Mouse (Mus musculus) midbrain, postnatal 0 days (tissue): ENCODE measurements at regions not wholly inside any gene's neighbourhood (a gene's known extent, or its start where the extent isn't known, plus 50 kb on each side); places are given as distances from the start of the nearest gene placed in this dataset.

Experiments
- ATAC-seq: fragments of 200-750 bp; cut with Nextera tagmentation; 2 replicates; pipeline ENCODE4 v1.8.0; 2017; ENCODE audit warnings: moderate number of reproducible peaks, mild to moderate bottlenecking, moderate TSS enrichment, moderate library complexity; ENCODE audit not compliant: low FRiP score
- DNase-seq: peaks from one replicate; pipeline ENCODE4 v3.0.0-alpha.2; 2015; ENCODE audit warnings: low spot score
- H3K27ac ChIP-seq: fragments of 300-500 bp; sonication (generic); 2 replicates; pipeline ENCODE4 v1.5.1; 2014; ENCODE audit warnings: low read depth, mild to moderate bottlenecking, low read length, mixed read lengths
- H3K27me3 ChIP-seq: fragments of 300-500 bp; sonication (generic); 2 replicates; pipeline ENCODE4 v1.6.1; 2014; ENCODE audit warnings: low read length, control low read depth, mixed read lengths; ENCODE audit not compliant: insufficient read depth
- H3K36me3 ChIP-seq: fragments of 300-500 bp; sonication (generic); 2 replicates; pipeline ENCODE4 v1.6.1; 2014; ENCODE audit warnings: low read length, control low read depth, mixed read lengths; ENCODE audit not compliant: insufficient read depth
- H3K4me1 ChIP-seq: fragments of 300-500 bp; sonication (generic); 2 replicates; pipeline ENCODE4 v1.6.1; 2014; ENCODE audit warnings: mild to moderate bottlenecking, control low read depth, antibody characterized with exemption, low read length, mixed read lengths; ENCODE audit not compliant: insufficient read depth
- H3K4me2 ChIP-seq: fragments of 300-500 bp; sonication (generic); 2 replicates; pipeline ENCODE4 v1.6.1; 2014; ENCODE audit warnings: low read depth, mild to moderate bottlenecking, low read length, mixed read lengths; ENCODE audit not compliant: poor library complexity, severe bottlenecking
- H3K4me3 ChIP-seq: fragments of 300-500 bp; sonication (generic); 2 replicates; pipeline ENCODE4 v1.5.1; 2014; ENCODE audit warnings: low read depth, mild to moderate bottlenecking, low read length, moderate library complexity
- H3K9ac ChIP-seq: fragments of 300-500 bp; sonication (generic); replicated peaks from 2 replicates; pipeline ENCODE4 v1.6.1; 2014; ENCODE audit warnings: mild to moderate bottlenecking, low read length, moderate library complexity, mixed read lengths; ENCODE audit not compliant: poor library complexity, severe bottlenecking
- H3K9me3 ChIP-seq: fragments of 300-500 bp; sonication (generic); 2 replicates; pipeline ENCODE4 v1.6.1; 2016; ENCODE audit warnings: low read length, control low read depth
- CTCF ChIP-seq: IDR thresholded peaks from 2 replicates; pipeline ENCODE4 v1.5.1; 2016; ENCODE audit warnings: antibody characterized with exemption, mild to moderate bottlenecking
- whole genome bisulfite sequencing: fragments of 180-500 bp; shearing (Covaris S2); extraction: QIAGEN DNeasy Blood & Tissue Kit; methylation state at CpG from one replicate; pipeline ENCODE4 v1.1.7; 2014; 5-methylcytosine and 5-hydroxymethylcytosine counted together

GRCm38 (mm10) chr17:75703865-75704264 is 152.1 kb upstream of the Fam98a start:
- no peaks in the 10 kb centered on the region for H3K36me3 ChIP-seq
- H3K27me3 ChIP-seq: no peaks in the 10 kb centered on the region
- no peak overlapping the region for H3K4me2 ChIP-seq
- no peak for ATAC-seq
- H3K9ac ChIP-seq: no peak overlapping the region
- peak; percentile 32 for DNase-seq
- H3K4me1 ChIP-seq: no peaks in the 10 kb centered on the region
- H3K9me3 ChIP-seq: no peaks in the 10 kb centered on the region
- H3K27ac ChIP-seq: no peak overlapping the region
- 77% methylated on average over 8 of the region's 8 CpGs for WGBS
- TF ChIP-seq CTCF: no peak
- no peak overlapping the region for H3K4me3 ChIP-seq

- WGBS: 64% methylated on average over 3 of the region's 3 CpGs
- Histone ChIP-seq H3K4me1 (no peaks in the 10 kb centered on the region; the same call in 1 of the 2 replicates), H3K4me3 (no peak overlapping the region), H3K9ac (no peak overlapping the region), H3K27me3 (no peaks in the 10 kb centered on the region), H3K4me2 (no peak overlapping the region), H3K9me3 (no peaks in the 10 kb centered on the region), H3K36me3 (no peaks in the 10 kb centered on the region), H3K27ac (0 out of 2 replicates have a peak overlapping the region, but pooled peaks have one; percentile 26)
- DNase-seq (no peak), ATAC-seq (no peak)
- TF ChIP-seq CTCF: no peak
Measured at GRCm38 (mm10) chr17:75696729-75697103, 145.0 kb upstream of the Fam98a start.

- peak; percentile 77 for ATAC-seq
- TF ChIP-seq CTCF: no peak
- Histone ChIP-seq H3K27ac (0 out of 2 replicates have a peak overlapping the region, but pooled peaks have one; percentile 26), H3K36me3 (no peaks in the 10 kb centered on the region), H3K4me2 (no peak overlapping the region), H3K4me3 (no peak overlapping the region), H3K4me1 (no peaks in the 10 kb centered on the region; the same call in 1 of the 2 replicates), H3K9ac (no peak overlapping the region), H3K27me3 (no peaks in the 10 kb centered on the region), H3K9me3 (no peaks in the 10 kb centered on the region)
- WGBS: 49% methylated on average over 5 of the region's 5 CpGs
- peak; percentile 74 for DNase-seq
Measured at GRCm38 (mm10) chr17:75696103-75696728, 144.5 kb upstream of the Fam98a start.

- ATAC-seq (no peak), DNase-seq (no peak)
- no peak overlapping the region for H3K4me3 ChIP-seq
- TF ChIP-seq CTCF: no peak
- H3K4me2 ChIP-seq: no peak overlapping the region
- H3K9ac ChIP-seq: no peak overlapping the region
- no peaks in the 10 kb centered on the region for H3K36me3 ChIP-seq
- H3K27me3 ChIP-seq: no peaks in the 10 kb centered on the region
- no peak overlapping the region for H3K27ac ChIP-seq
- H3K4me1 ChIP-seq: no peaks in the 10 kb centered on the region
- no peaks in the 10 kb centered on the region for H3K9me3 ChIP-seq
Measured at GRCm38 (mm10) chr17:75685927-75686326, 134.2 kb upstream of the Fam98a start.

- Histone ChIP-seq H3K9ac (no peak overlapping the region), H3K27me3 (no peaks in the 10 kb centered on the region), H3K4me1 (0 out of 2 replicates have a peak, but pooled peaks cover 2% of the 10 kb centered on the region), H3K4me3 (no peak overlapping the region), H3K36me3 (no peaks in the 10 kb centered on the region), H3K9me3 (no peaks in the 10 kb centered on the region), H3K27ac (no peak overlapping the region), H3K4me2 (no peak overlapping the region; the same call in 1 of the 2 replicates)
- ATAC-seq: peak; percentile 70
- WGBS: 39% methylated on average over 11 of the region's 11 CpGs
- DNase-seq: peak; percentile 48
- no peak for TF ChIP-seq CTCF
Measured at GRCm38 (mm10) chr17:75646982-75647381, 95.2 kb upstream of the Fam98a start.

GRCm38 (mm10) chr17:75644698-75645097 is 93.0 kb upstream of the Fam98a start:
- TF ChIP-seq CTCF: no peak
- Histone ChIP-seq H3K4me3 (no peak overlapping the region), H3K4me2 (no peak overlapping the region), H3K36me3 (no peaks in the 10 kb centered on the region), H3K9ac (no peak overlapping the region), H3K27me3 (no peaks in the 10 kb centered on the region), H3K27ac (no peak overlapping the region), H3K9me3 (no peaks in the 10 kb centered on the region), H3K4me1 (0 out of 2 replicates have a peak, but pooled peaks cover 2% of the 10 kb centered on the region)
- ATAC-seq (no peak), DNase-seq (no peak)
- WGBS: 86% methylated on average over 5 of the region's 5 CpGs
